Mouse (Mus musculus) retina, postnatal 1 day (tissue): ENCODE results near the gene Col2a1.

Experiments
- DNase-seq: peaks from one replicate; pipeline ENCODE4 v3.0.0-alpha.2; 2012

The Col2a1 gene

DNA sequence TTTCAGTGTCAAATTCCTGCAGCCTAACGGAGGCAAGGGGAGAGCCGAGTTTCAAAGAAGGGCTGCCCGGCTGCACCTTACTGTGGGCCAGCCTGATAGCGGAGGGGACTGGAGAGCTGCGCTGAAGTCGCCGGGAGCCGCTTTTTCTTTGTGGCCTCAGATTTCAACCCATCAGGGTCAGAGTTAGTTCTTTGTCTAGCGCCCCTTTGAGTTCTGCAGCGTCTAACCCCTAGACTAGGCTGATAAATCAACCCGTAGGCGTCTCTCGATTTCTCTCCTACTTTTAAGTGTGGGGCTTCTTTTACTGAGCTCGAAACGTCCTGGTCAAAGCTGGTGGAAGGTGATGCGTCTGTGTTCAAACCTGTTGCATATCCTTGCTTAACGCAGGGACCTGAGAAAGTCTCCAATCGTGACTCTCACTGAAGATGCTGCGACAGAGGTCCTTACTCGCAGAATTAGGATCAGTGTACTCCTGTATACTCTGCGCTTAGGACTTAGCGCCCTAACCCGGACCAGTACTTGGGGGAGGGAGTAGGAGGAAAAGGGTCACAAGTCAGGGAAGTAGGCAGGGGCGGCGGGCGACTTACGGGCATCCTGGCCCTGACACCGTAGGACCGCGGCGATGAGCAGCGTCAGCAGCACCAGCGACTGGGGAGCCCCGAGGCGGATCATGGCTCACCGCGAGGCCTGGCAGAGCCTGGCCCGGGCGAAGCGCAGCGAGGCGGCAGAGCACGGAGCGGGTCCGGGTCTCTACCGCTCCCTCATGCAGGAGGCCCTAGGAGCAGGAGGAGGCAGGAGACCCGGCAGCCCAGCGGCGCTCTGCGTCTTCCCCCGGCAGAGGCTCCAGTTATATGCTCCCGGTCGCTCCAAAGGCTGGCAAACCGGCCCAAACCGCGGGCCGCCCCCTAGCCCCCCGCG lies at the start of gene Col2a1:
TSS of gene Col2a1 (minus strand) at position 874 of the 918 bp plus-strand sequence.
- DNase-seq = peak; percentile 83

DNA sequence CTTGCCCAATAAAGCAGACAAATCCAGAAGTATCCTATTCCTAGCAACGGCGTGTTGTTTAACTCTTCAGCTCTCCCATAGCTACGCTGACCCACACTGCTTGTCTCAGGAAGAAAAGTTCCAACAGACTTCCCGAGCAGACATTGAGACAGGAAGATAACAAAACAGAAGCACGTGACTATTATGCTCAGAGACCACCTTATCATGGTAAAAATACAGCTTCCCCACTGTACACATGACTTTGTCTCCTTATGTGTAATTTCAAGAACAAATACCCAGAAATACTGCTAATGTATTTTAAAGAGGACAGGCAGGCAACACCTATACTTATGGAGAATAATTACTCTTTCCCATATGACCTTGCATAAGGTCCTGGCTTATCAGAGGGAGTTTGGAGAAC lies 47.2 kb upstream of the Col2a1 start:
- DNase-seq = no peak

GRCm38 (mm10) chr15:98048918-98049700 lies 44.6 kb upstream of the Col2a1 start:
- DNase-seq = no peak

GRCm38 (mm10) chr15:98044387-98044786 lies 39.9 kb upstream of the Col2a1 start:
- DNase-seq = no peak

GRCm38 (mm10) chr15:98043967-98044366 lies 39.5 kb upstream of the Col2a1 start:
- no peak for DNase-seq

GRCm38 (mm10) chr15:98042508-98042907 lies 38.0 kb upstream of the Col2a1 start:
- no peak for DNase-seq

- no peak for DNase-seq
These were observed 35.2 kb upstream of the Col2a1 start for GRCm38 (mm10) chr15:98039682-98040081.

- DNase-seq = no peak
These were observed 32.1 kb upstream of the Col2a1 start for GRCm38 (mm10) chr15:98036578-98036977.

GRCm38 (mm10) chr15:98035076-98035755 lies 30.7 kb upstream of the Col2a1 start:
- peak; percentile 89 for DNase-seq

- DNase-seq = peak; percentile 53
These were observed 28.8 kb upstream of the Col2a1 start for GRCm38 (mm10) chr15:98033233-98033748.

- DNase-seq = peak; percentile 71
These were observed 25.3 kb upstream of the Col2a1 start for GRCm38 (mm10) chr15:98029798-98030197.

DNA sequence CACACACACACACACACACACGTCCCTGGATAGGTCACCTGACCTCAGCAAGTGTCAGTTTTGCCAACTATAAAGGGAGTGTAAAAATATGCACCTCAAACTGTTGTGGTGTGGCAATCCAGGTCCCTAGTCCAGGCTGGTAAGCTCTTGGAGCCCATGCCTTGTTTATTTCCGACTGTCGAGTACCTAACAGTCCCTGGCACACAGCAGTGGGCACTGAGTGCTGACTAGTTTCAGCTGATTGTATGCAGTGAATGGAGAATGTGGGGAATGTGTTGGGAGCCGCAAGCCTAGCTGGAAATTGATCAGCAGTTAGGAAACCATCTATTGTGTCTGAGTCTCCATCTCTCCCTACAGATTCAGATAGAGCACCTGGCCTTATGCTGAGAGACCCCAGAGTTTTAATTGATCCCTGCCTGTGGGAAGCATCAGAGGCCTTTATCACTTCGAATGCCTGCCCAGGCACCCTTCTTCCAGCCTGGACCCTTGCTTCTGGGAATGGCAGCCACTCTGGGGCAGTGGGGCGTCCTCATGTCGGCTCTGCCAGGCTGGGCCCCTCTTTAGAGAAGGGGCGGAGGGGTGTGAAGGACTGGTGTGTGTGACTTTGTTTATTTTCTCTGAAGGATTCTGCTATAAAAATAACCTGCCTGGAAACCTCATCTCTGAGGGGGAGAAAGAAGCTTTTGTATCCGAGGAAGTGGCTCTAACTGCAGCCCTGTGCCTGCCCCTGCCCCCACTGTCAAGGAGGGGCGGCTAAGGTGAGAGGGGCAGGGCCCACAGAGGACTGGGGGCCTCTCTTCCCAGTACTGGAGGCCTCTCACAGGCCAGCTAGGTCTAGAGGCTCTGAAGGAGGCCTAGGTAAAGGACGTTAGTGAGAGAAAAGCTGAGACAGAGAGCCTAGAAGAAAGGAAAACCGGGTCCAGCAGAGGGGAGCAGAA lies 22.7 kb upstream of the Col2a1 start:
- DNase-seq = no peak

DNA sequence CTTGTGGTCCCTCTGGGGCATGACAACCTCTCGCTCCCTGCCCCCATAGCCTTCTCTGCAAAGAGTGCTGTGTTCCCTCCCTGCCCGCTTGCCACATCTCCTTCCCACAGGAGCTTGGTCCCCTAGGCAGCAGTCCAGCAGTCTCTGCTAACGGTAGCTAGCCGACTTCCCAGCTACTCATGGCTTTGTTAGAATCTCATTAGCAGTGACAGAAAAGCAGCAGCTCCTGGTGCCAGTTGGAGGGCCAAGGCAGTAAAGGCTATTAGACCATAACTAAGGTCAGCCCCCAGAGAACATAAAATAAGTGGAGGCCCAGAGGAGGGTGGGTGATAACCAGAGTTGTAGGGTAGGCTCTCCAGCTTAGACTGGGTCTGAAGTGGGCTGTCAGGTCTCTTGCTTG lies 21.1 kb upstream of the Col2a1 start:
- peak; percentile 57 for DNase-seq

DNA sequence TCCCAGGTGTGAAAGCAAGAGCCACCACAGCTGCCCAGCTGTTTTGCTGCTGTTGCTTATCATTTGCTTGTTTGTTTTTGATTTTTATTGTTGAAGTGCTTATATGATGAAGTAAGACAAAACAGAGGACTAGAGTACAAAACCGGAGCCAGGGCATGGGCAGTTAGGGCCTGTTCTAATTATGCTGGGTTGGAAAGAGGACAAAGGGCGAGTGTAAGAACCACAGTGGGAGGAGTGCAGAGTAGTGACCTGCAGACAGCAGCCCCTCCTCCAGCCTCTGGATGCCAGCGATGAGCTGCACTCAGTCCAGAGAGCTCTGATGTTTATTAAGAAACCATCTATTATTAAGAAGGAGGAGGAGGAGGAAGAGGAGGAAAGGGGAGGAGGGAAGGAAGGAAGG lies 18.6 kb upstream of the Col2a1 start:
- peak; percentile 66 for DNase-seq

- no peak for DNase-seq
These were observed 17.4 kb upstream of the Col2a1 start for GRCm38 (mm10) chr15:98021886-98022285.

DNA sequence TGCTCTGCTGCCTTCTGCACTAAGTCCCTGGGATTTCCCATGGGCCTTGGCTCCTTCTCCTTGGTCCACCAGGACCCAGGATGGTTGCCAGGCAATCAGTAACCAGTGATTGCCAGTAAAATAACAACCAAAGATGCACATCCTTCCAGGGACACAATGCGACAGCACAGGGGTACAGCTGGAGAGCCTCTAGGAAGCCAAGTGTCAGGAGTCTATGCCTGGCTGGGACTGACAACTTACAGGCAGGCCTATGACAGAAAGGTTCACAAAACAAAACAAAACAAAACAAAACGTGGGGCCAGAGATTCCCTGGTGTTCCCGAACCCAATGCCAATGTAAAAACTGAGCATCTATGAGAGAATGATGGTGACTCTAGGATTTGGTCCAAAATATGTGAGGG lies 14.6 kb upstream of the Col2a1 start:
- no peak for DNase-seq

GRCm38 (mm10) chr15:98017925-98018324 lies 13.4 kb upstream of the Col2a1 start:
- DNase-seq = no peak

GRCm38 (mm10) chr15:98012810-98013209 lies 8.3 kb upstream of the Col2a1 start:
- DNase-seq = no peak

DNA sequence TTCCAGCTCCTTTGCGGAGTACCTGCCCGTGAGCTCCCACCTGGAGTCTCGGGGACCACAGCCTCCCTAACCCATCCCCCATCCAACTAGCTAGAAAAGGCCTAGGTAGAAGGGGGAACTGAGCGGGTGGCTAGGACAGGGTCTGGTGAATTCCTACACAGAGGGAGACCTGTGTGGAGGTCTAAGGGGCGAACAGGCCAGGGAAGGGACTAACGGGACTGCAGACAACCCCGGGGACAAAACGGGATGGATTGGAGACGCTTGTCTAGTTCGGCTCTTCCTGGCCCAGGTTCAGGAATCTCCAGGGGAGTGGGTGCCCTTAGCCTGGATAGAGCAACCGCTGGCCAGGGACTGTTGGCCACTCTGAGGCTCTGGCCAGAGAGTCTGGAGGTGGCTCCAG lies 686 bp upstream of the Col2a1 start:
- DNase-seq = no peak

GRCm38 (mm10) chr15:98004740-98005159 lies 255 bp upstream of the Col2a1 start:
- DNase-seq = no peak

- peak; percentile 63 for DNase-seq
These were observed 1.3 kb downstream of the Col2a1 start for GRCm38 (mm10) chr15:98002991-98003821.
